Mouse (Mus musculus) embryonic facial prominence, embryonic 13.5 days (tissue): Measurements from ENCODE around the gene Elf1. TPM values are rescaled to one million over a fixed set of nuclear protein-coding genes. Genes with fewer than 3 reads are reported as not detected.

Source experiments
- ATAC-seq: fragments of 200-750 bp; cut with Nextera tagmentation; 2 replicates; pipeline ENCODE4 v1.8.0; 2017; ENCODE audit warnings: low read depth; ENCODE audit not compliant: insufficient number of reproducible peaks, insufficient read depth, low FRiP score, low TSS enrichment
- H3K27ac ChIP-seq: fragments of 300-500 bp; sonication (generic); 2 replicates; pipeline ENCODE4 v1.5.1; 2015; ENCODE audit warnings: moderate library complexity, mild to moderate bottlenecking, inconsistent platforms
- H3K27me3 ChIP-seq: fragments of 300-500 bp; sonication (generic); 2 replicates; pipeline ENCODE4 v1.6.1; 2015; ENCODE audit warnings: mild to moderate bottlenecking, inconsistent platforms
- H3K36me3 ChIP-seq: fragments of 300-500 bp; sonication (generic); 2 replicates; pipeline ENCODE4 v1.6.1; 2015; ENCODE audit warnings: mild to moderate bottlenecking, inconsistent platforms
- H3K4me1 ChIP-seq: fragments of 300-500 bp; sonication (generic); 2 replicates; pipeline ENCODE4 v1.6.1; 2015; ENCODE audit warnings: inconsistent platforms
- H3K4me2 ChIP-seq: fragments of 300-500 bp; sonication (generic); 2 replicates; pipeline ENCODE4 v1.6.1; 2015; ENCODE audit warnings: moderate library complexity, mild to moderate bottlenecking, inconsistent platforms
- H3K4me3 ChIP-seq: fragments of 300-500 bp; sonication (generic); 2 replicates; pipeline ENCODE4 v1.5.1; 2015; ENCODE audit warnings: mild to moderate bottlenecking, inconsistent platforms
- H3K9ac ChIP-seq: fragments of 300-500 bp; sonication (generic); 2 replicates; pipeline ENCODE4 v1.6.1; 2015; ENCODE audit warnings: mild to moderate bottlenecking, inconsistent platforms
- H3K9me3 ChIP-seq: fragments of 300-500 bp; sonication (generic); 2 replicates; pipeline ENCODE4 v1.6.1; 2016; ENCODE audit warnings: inconsistent platforms
- WGBS: fragments of 180-500 bp; shearing (Covaris S2); methylation state at CpG from one replicate; pipeline ENCODE4 v1.1.7; 2015; ENCODE audit warnings: mixed read lengths; 5-methylcytosine and 5-hydroxymethylcytosine counted together
- polyA plus RNA-seq: library from polyadenylated mRNA; unstranded; fragments of >200 nt; fragmentation: Nextera tagmentation; extraction: Ambion mirVana; gene quantifications from 2 replicates; pipeline ENCODE4 v1.2.1, GENCODE M21; 2015

The Elf1 gene
- polyA plus RNA-seq, 1 experiment from 2014 or later: 13.1 TPM

DNA sequence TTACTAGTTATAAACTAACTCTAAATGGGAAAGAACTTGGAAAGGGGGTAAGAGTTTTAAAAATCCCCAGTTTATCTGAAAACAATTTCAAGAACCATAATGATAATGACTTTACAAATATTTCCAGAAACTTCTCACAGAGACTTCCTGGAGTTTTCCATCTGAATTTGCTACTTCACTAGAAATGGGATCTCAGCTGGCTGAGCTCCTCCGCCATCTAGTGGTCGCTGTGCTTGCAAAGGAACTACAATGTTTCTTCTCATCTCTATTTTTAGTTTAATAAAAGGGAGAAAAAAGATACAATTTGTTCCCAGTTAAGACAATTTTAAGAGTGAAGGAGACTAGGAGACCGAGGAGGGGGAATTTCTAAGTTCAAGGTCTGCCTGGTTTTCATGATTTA is 13.4 kb upstream of the Elf1 start:
- no peak overlapping the region for H3K9ac ChIP-seq
- no peak overlapping the region for H3K27ac ChIP-seq
- no peaks in the 10 kb centered on the region for H3K4me1 ChIP-seq
- 29% methylated on average over 3 of the region's 3 CpGs for WGBS
- H3K4me3 ChIP-seq: no peak overlapping the region
- no peaks in the 10 kb centered on the region for H3K9me3 ChIP-seq
- no peaks in the 10 kb centered on the region for H3K27me3 ChIP-seq
- no peak for ATAC-seq
- H3K4me2 ChIP-seq: no peak overlapping the region
- peaks cover 78% of the 10 kb centered on the region for H3K36me3 ChIP-seq

DNA sequence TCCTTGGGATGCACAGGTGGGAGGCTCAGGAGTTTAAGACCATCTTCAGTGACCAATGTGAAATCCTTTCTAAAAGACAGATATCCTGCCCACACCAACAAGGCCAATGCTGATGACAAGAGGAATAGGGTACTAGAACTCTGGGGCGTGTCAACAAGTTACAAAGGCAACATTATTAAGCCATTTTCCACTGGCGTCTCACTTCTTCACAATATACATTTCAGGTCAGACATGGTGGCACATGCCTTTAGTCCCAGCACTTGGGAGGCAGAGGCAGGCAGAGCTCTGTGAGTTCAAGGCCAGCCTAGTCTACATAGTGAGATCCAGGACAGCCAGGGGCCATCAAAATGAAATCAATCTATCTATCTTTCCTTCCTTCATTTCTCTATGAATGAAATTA is 7.6 kb upstream of the Elf1 start:
- H3K27me3 ChIP-seq: no peaks in the 10 kb centered on the region
- WGBS: 85% methylated on average over 2 of the region's 2 CpGs
- H3K4me3 ChIP-seq: no peak overlapping the region
- no peak overlapping the region for H3K9ac ChIP-seq
- H3K4me1 ChIP-seq: no peaks in the 10 kb centered on the region
- no peaks in the 10 kb centered on the region for H3K9me3 ChIP-seq
- H3K36me3 ChIP-seq: peaks cover 80% of the 10 kb centered on the region
- H3K27ac ChIP-seq: no peak overlapping the region
- ATAC-seq: no peak
- no peak overlapping the region for H3K4me2 ChIP-seq

DNA sequence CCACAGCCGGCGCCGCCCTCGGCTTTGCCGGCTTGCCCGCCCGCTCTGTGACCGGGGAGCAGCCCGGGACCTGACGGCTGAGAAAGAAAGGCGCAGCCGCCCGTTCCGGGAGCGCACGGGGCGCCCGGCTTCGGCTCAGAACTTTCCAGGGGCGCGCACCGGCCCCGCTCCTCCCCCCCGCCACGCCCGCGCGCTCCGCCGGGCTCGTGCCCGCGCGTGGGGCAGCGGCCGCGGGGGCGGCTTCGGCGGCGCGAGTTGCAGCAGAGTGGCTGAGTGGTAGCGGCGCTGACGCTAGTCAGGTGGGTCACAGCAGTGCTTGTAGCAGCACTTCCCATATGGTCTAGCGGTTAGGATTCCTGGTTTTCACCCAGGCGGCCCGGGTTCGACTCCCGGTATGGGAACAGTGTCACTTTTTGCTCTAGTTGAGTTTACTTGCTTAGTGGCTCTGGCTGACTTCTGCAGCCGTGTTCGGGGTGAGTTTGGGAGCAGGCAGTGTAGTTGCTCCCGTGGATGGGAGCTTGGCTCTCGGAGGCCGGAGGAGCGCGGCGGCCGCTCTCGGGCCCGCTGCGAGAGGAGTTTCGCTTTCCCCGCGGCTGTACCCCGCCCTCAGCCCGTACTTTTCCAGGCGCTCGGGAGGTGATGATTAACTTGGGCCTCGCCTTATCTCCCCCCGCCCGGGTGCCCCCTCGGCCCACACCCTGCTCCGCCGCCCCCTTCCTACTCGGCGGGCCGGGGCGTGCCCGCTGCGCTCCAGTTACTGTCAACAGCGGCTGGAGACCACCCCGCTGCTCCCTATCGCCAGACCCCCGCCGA is 551 bp downstream of the Elf1 start, which contains the start of gene Wbp4:
Gene Wbp4, minus strand, starts transcription at position 182 of the 813 bp plus-strand sequence.
- peak; percentile 89 for ATAC-seq
- WGBS: under 1% methylated on average over 74 of the region's 86 CpGs

DNA sequence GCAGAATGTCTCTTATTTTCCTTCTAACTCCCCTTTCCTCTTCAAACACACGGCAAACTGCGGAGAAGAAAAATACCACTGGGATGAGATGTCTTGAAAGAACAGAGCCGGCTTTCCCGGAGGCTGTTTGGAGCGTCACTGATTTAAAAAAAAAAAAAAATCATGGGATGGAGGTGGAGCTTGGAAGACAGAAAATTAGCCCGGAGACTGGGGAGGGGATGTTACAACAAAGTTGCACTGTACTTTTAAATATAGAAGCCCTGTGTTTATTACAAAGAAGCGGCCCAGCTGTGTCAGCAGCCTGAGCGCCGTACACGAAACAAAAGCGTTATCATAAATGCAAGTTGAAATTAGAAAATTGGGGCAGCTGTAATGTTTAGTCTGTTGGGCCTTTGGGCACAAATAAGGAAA is 1.3 kb downstream of the Elf1 start:
- H3K36me3 ChIP-seq: peaks cover 8% of the 10 kb centered on the region
- no peaks in the 10 kb centered on the region for H3K9me3 ChIP-seq
- no peaks in the 10 kb centered on the region for H3K27me3 ChIP-seq
- peak overlapping the region; percentile 79 for H3K4me2 ChIP-seq
- peaks cover 46% of the 10 kb centered on the region for H3K4me1 ChIP-seq
- ATAC-seq: no peak
- H3K4me3 ChIP-seq: peak overlapping the region; percentile 69
- 0% methylated on average over 11 of the region's 11 CpGs for WGBS
- peak overlapping the region; percentile 90 for H3K9ac ChIP-seq
- H3K27ac ChIP-seq: peak overlapping the region; percentile 99

More for the DNA sequence above, 551 bp downstream of the Elf1 start, which contains the start of gene Wbp4:
- peak within 1 kb of the TSS; percentile 79 for H3K4me2 ChIP-seq
- H3K4me1 ChIP-seq: peaks cover 39% of the 10 kb centered on the region
- peak within 1 kb of the TSS; percentile 69 for H3K4me3 ChIP-seq
- no peaks in the 10 kb centered on the region for H3K9me3 ChIP-seq
- peaks cover 13% of the 10 kb centered on the region for H3K36me3 ChIP-seq
- peak within 1 kb of the TSS; percentile 99 for H3K27ac ChIP-seq
- peak within 1 kb of the TSS; percentile 90 for H3K9ac ChIP-seq
- no peaks in the 10 kb centered on the region for H3K27me3 ChIP-seq

DNA sequence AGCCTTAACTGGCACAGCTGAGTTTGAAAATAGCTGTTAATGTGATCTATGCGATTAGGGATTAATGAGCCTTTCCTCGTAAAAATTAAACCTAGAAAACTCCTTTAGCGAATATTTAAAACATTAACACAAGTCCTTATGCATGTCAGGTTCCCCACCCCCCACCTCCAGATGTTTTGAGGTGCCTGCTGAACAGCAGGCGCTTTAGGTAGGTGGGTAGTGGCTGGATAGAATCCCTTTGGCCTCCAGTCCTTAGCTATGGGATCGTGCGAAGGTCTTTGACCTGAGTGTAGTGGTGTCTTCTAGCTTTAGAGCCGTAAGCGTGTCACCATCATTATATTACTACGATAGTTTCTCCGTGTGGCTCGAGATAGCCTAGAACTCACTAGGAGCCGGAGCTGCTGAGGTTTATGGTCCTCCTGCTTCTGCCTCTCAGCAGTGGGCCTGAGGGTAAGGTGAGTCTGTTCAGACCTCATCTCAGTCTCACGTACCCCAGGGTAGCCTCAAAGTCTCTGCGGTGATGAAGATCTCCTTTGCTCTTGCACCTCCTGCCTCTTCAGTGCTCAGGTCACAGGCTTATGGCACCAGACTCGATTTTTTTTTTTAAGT is 1.9 kb downstream of the Elf1 start:
- no peaks in the 10 kb centered on the region for H3K27me3 ChIP-seq
- H3K4me1 ChIP-seq: peaks cover 51% of the 10 kb centered on the region
- peak overlapping the region; percentile 69 for H3K4me3 ChIP-seq
- H3K4me2 ChIP-seq: peak overlapping the region; percentile 79
- 13% methylated on average over 15 of the region's 15 CpGs for WGBS
- H3K9me3 ChIP-seq: no peaks in the 10 kb centered on the region
- peak overlapping the region; percentile 99 for H3K27ac ChIP-seq
- H3K36me3 ChIP-seq: peaks cover 6% of the 10 kb centered on the region
- ATAC-seq: no peak
- H3K9ac ChIP-seq: peak overlapping the region; percentile 90

DNA sequence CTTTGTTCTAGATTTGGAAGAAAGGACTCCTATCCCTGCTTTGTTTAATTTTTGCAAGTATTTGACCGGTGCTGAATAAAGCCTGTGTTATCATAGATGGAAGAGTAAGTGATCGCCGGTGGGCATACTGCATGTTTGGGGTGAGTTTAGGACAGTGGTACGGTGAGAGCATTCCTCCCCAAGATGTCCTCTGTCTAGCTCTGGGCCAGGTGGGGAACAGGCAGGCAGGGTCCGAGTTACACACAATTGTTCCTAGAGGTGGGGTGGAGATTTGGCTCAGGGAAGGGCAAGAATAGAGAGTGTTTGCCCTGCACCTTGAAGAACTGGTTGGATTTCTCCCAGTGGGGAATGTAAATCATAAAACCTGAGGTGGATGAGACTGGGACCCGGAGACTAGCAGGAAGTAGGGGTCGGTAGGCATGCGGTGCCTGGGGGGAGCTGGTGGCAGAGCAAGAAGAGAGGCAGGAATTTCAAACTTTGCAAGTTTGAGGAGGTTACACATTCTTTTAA is 2.7 kb downstream of the Elf1 start:
- peak overlapping the region; percentile 90; the same call in 1 of the 2 replicates for H3K9ac ChIP-seq
- ATAC-seq: no peak
- WGBS: 46% methylated on average over 8 of the region's 8 CpGs
- no peaks in the 10 kb centered on the region for H3K9me3 ChIP-seq
- H3K27me3 ChIP-seq: no peaks in the 10 kb centered on the region
- H3K36me3 ChIP-seq: no peaks in the 10 kb centered on the region
- H3K27ac ChIP-seq: peak overlapping the region; percentile 99
- H3K4me2 ChIP-seq: peak overlapping the region; percentile 79
- H3K4me3 ChIP-seq: peak overlapping the region; percentile 69
- H3K4me1 ChIP-seq: peaks cover 51% of the 10 kb centered on the region

DNA sequence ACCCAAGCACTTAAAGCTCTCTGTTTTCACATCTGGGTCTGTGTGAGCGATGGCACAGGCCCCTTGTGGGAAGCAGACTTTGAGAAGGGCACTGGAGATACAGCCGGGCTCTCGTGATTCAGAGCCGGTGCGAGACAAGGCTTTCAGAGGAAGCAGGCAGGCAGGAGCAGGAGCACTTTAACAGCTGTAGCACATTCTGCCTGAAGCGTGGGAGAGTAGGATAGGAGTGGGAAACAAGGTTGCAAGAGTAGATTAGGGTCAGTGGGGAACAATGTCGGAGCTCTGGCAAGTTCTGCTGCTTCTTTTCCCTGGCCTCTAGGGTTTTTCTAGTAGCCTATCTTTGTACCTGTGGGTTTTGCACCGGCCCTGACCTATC is 5.6 kb downstream of the Elf1 start:
- no peaks in the 10 kb centered on the region for H3K36me3 ChIP-seq
- WGBS: 11% methylated on average over 8 of the region's 8 CpGs
- H3K4me3 ChIP-seq: peak overlapping the region; percentile 37; the same call in 1 of the 2 replicates
- peak overlapping the region; percentile 64 for H3K4me2 ChIP-seq
- H3K27ac ChIP-seq: peak overlapping the region; percentile 66
- no peak for ATAC-seq
- H3K27me3 ChIP-seq: no peaks in the 10 kb centered on the region
- H3K9ac ChIP-seq: peak overlapping the region; percentile 62
- peaks cover 40% of the 10 kb centered on the region for H3K4me1 ChIP-seq
- H3K9me3 ChIP-seq: no peaks in the 10 kb centered on the region

DNA sequence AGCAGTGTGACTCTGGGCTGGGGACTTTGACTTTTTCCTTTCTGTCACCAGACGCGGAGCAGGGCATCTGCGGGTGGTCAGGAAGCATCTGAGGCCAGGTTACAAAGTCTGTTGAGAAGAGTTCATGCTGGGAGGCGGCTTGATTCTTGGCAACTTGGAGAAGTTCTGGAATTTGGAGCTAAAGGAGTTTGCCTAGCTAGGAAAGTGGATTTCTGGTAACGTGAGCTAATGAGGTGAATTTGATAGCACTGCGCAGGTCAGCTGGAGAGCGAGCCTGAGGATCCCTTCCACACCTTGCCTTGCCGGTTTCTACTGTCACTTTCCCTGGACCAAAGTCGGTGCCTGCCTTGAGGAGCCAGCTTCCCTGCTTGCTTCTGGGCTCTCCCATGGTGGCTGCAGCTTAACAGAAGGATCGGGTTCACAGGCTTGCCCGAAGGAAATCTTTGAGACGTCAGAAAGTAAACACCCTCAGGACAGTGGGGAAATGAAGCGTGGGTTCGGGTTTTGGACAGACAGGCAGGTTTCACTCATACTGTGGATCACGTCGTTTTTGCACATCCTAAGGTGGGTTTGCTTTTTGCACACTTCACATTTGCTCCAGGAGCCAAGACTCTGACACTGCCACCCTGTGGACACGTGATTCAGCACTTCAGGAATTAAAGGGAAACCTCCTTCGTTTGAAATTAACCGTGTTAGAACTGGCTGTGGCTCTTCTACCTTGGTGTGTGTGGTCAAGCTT is 6.2 kb downstream of the Elf1 start:
- Histone ChIP-seq H3K27me3 (no peaks in the 10 kb centered on the region), H3K4me2 (peak overlapping the region; percentile 64), H3K4me1 (peaks cover 40% of the 10 kb centered on the region), H3K9me3 (no peaks in the 10 kb centered on the region), H3K36me3 (peaks cover 5% of the 10 kb centered on the region; the same call in 1 of the 2 replicates), H3K27ac (peak overlapping the region; percentile 66), H3K4me3 (peak overlapping the region; percentile 37), H3K9ac (peak overlapping the region; percentile 62)
- peak; percentile 23; the same call in 1 of the 2 replicates for ATAC-seq
- WGBS: 5% methylated on average over 19 of the region's 19 CpGs

DNA sequence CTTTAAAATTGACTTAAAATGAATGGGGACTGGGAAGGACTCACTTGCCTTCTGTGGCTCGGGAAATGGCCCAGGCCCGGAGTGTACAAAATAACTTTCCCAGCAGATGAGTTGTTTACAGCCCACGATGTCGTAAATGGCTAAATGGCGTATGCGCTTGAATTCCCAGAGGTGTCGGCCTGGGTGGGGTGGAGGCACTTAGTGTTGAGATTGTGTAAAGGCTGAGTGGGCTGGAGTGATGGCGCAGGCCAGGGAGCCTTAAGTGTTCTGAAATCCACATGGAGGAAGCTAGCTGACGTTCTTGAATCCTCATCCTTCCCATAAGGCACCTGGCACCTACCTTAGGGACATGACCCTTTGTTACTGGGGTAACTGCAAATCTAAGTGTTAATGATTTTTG is 7.5 kb downstream of the Elf1 start:
- H3K36me3 ChIP-seq: peaks cover 6% of the 10 kb centered on the region; the same call in 1 of the 2 replicates
- no peaks in the 10 kb centered on the region for H3K27me3 ChIP-seq
- H3K4me1 ChIP-seq: peaks cover 31% of the 10 kb centered on the region
- no peak overlapping the region for H3K27ac ChIP-seq
- WGBS: 87% methylated on average over 9 of the region's 9 CpGs
- no peak overlapping the region for H3K4me2 ChIP-seq
- no peak overlapping the region for H3K9ac ChIP-seq
- no peaks in the 10 kb centered on the region for H3K9me3 ChIP-seq
- H3K4me3 ChIP-seq: no peak overlapping the region
- no peak for ATAC-seq

DNA sequence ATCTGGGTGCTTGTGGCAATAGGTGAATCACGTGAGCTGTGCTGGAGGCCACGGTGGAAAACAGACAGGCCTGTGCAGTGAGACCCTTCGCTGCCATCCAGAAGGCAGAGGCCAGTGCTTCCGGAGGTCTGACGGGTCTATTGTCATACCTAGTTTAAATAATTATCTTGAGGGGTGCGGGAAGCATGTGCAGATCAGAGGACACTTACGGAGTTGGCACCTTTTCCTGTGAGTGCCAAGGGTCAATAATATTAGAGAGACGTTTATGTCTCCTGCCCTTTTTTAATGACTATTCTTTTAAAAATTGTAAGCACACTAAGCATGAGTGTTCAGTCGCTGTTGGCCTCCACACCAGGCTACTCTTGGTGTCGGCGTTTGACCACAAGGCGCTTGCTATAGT is 8.2 kb downstream of the Elf1 start:
- no peaks in the 10 kb centered on the region for H3K27me3 ChIP-seq
- WGBS: 79% methylated on average over 12 of the region's 12 CpGs

DNA sequence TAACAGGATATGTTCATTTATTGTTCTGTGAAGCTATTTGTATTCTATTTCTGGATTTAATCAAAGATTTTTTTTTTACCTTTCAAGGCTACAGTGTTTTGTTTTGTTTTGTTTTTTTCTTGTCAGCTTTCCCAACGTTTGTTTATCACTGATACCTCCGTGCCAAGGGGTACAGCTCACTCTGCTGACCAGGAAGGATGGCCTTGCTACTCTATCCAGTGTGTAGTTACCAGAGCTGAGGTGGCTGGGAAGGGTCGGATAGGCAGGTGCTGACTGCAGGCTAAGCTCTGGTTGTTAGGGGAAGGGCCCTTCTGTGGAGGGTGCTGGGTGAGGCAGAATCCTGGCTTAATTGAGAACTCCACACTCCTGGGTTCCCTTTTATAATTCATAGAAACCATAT is 9.3 kb downstream of the Elf1 start:
- Histone ChIP-seq H3K27ac (no peak overlapping the region), H3K9ac (no peak overlapping the region), H3K4me1 (peaks cover 20% of the 10 kb centered on the region), H3K36me3 (peaks cover 6% of the 10 kb centered on the region; the same call in 1 of the 2 replicates), H3K4me3 (no peak overlapping the region), H3K4me2 (no peak overlapping the region), H3K9me3 (no peaks in the 10 kb centered on the region), H3K27me3 (no peaks in the 10 kb centered on the region)
- 69% methylated on average over 3 of the region's 3 CpGs for WGBS
- no peak for ATAC-seq

More for the DNA sequence above, 8.2 kb downstream of the Elf1 start:
- Histone ChIP-seq H3K36me3 (peaks cover 6% of the 10 kb centered on the region; the same call in 1 of the 2 replicates), H3K9ac (no peak overlapping the region), H3K9me3 (no peaks in the 10 kb centered on the region), H3K4me2 (no peak overlapping the region), H3K27ac (no peak overlapping the region), H3K4me3 (no peak overlapping the region), H3K4me1 (peaks cover 24% of the 10 kb centered on the region)
- ATAC-seq: no peak
